ENCODE assay signal across 27 mouse cellular contexts in the genomic region with DNA sequence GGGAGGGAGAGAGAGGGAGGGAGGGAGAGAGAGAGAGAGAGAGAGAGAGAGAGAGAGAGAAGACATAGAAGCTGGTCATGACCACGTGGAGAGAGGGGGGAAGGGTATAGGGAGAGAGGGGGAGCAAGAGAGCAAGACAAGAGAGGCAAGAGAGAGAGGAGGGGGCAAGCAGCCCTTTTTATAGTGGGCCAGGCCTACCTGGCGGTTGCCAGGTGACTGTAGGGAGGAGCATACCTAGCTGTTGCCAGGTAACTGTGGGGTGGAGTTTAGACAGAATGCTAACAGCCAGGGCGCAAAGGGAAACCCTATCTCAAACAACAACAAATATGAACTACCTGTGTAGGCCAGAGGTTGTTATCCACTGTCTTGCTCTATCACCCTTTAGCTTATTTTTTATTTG.
"Had no signal": no experiment of that assay in that cellular context is flagged by ENCODE, and none has a peak within 500 bp of the region (broad histone marks: within the 10 kb centered on the region; RNA-seq: fewer than 3 reads in every experiment).

No protein-coding gene starts in this region.

- H3K27ac ChIP-seq: gastrocnemius, adult 2 months; heart, adult 2 months; heart, embryonic 13.5 days; heart, embryonic 15.5 days; hindbrain, embryonic 10.5 days; hindbrain, embryonic 12.5 days; hindbrain, embryonic 14.5 days; kidney, embryonic 15.5 days; kidney, postnatal 0 days; layer of hippocampus, adult 2 months; left cerebral cortex, adult 2 months; limb, embryonic 10.5 days; limb, embryonic 12.5 days had no signal

- H3K4me3 ChIP-seq: gastrocnemius, adult 2 months; heart, adult 2 months; heart, embryonic 13.5 days; heart, embryonic 15.5 days; hindbrain, embryonic 10.5 days; hindbrain, embryonic 12.5 days; kidney, embryonic 15.5 days; layer of hippocampus, adult 2 months; left cerebral cortex, adult 2 months; limb, embryonic 10.5 days; limb, embryonic 12.5 days had no signal

- ATAC-seq: hindbrain, embryonic 16.5 days; inflammation-experienced regulatory T-cells, adult 6 months; intestine, embryonic 16.5 days had no signal

- H3K9ac ChIP-seq: heart, embryonic 13.5 days; heart, embryonic 15.5 days; hindbrain, embryonic 12.5 days; hindbrain, embryonic 14.5 days; kidney, embryonic 15.5 days; limb, embryonic 12.5 days had no signal

- DNase-seq: gastrocnemius, adult 2 months; gastrocnemius, postnatal 10 days; gastrocnemius, postnatal 25 days; heart, adult 2 months; heart, postnatal 14 days; heart, postnatal 36 days; kidney, adult 2 months; kidney, adult 9 months; kidney, postnatal 25 days; kidney, postnatal 4 days; liver had no signal

- H3K9me3 ChIP-seq: heart, embryonic 13.5 days; heart, embryonic 15.5 days; hindbrain, embryonic 10.5 days; hindbrain, embryonic 12.5 days; kidney, embryonic 15.5 days; limb, embryonic 10.5 days; limb, embryonic 12.5 days had no signal

- H3K27me3 ChIP-seq: heart, embryonic 13.5 days; heart, embryonic 15.5 days; hindbrain, embryonic 12.5 days; kidney, embryonic 15.5 days; limb, embryonic 12.5 days had no signal

- H3K4me2 ChIP-seq: heart, embryonic 11.5 days; heart, embryonic 13.5 days; heart, embryonic 15.5 days; hindbrain, embryonic 12.5 days; hindbrain, embryonic 14.5 days; kidney, embryonic 15.5 days; limb, embryonic 12.5 days; liver, embryonic 11.5 days had no signal

- H3K36me3 ChIP-seq: heart, embryonic 13.5 days; heart, embryonic 15.5 days; hindbrain, embryonic 10.5 days; hindbrain, embryonic 12.5 days; kidney, embryonic 15.5 days; limb, embryonic 10.5 days; limb, embryonic 12.5 days had no signal

- H3K4me1 ChIP-seq: heart, embryonic 13.5 days; heart, embryonic 15.5 days; hindbrain, embryonic 10.5 days; hindbrain, embryonic 12.5 days; limb, embryonic 10.5 days; limb, embryonic 12.5 days had no signal
